Mouse (Mus musculus) brain, embryonic 14.5 days (tissue): Measurements from ENCODE around the gene 1700018F24Rik. TPM values are rescaled to one million over a fixed set of nuclear protein-coding genes. Genes with fewer than 3 reads are reported as not detected.

Experiments
- DNase-seq: peaks from one replicate; pipeline ENCODE4 v3.0.0-alpha.2; 2011; ENCODE audit warnings: low read depth
- CTCF ChIP-seq: fragments of 200-500 bp; IDR thresholded peaks from 2 replicates; pipeline ENCODE4 v1.5.1; 2012; ENCODE audit warnings: inconsistent platforms, mild to moderate bottlenecking, moderate library complexity, borderline replicate concordance; ENCODE audit not compliant: insufficient read depth, insufficient read length; ENCODE audit errors: extremely low read depth
- POLR2A ChIP-seq: fragments of 200-500 bp; IDR thresholded peaks from 2 replicates; pipeline ENCODE4 v1.6.1; 2012; ENCODE audit warnings: mild to moderate bottlenecking, inconsistent platforms, borderline replicate concordance; ENCODE audit not compliant: poor library complexity, insufficient read depth, insufficient read length, severe bottlenecking; ENCODE audit errors: extremely low read depth
- polyA plus RNA-seq: library from polyadenylated mRNA; depleted of rRNA; stranded (reverse); fragments of >200 nt; gene quantifications from 2 replicates; pipeline ENCODE4 v1.2.3, GENCODE M21; 2012; rRNA removed

The 1700018F24Rik gene
- polyA plus RNA-seq, 1 experiment, result not detected

GRCm38 (mm10) chr5:145084822-145085221, 42.0 kb downstream of the 1700018F24Rik start:
- DNase-seq, result no peak
- TF ChIP-seq CTCF (no peak), POLR2A (no peak)

GRCm38 (mm10) chr5:145088186-145088585, 45.4 kb downstream of the 1700018F24Rik start:
- no peak for DNase-seq
- TF ChIP-seq POLR2A, result no peak
- TF ChIP-seq CTCF, result no peak

DNA sequence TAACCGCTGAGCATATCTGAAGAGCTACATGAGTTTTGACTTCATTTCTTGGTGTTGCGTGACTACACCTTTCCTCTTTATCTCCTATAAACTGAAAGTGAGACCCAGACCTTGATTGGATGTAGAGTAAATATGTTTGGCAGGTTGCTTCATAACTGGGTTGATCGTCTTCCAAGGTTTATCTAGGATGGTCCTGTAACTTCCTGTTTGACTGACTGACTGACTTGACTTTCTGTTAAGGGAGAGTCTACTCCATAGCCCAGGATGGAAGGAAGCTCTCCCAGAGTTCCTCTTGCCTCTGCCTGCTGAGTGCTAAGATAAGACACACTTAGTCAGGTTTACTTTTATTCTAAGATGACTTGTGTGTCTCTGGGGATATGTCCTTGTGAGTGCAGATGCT, 47.1 kb downstream of the 1700018F24Rik start:
- TF ChIP-seq CTCF, result no peak
- no peak for TF ChIP-seq POLR2A
- DNase-seq, result no peak

Other genes with a start within 250 kb of the 1700018F24Rik start
- 50.6 and 65.4 TPM in 2 replicates for gene Smurf1, start 77.1 kb upstream of the 1700018F24Rik start, polyA plus RNA-seq
- gene Gm4871, start 10.2 kb upstream of the 1700018F24Rik start, polyA plus RNA-seq, result not detected in 2 replicates
- gene Arpc1a, start 40.8 kb downstream of the 1700018F24Rik start, polyA plus RNA-seq, result 260 and 261 TPM in 2 replicates
- gene Kpna7, start 41.0 kb downstream of the 1700018F24Rik start, polyA plus RNA-seq, result not detected in 2 replicates
- gene Arpc1b, start 71.2 kb downstream of the 1700018F24Rik start, polyA plus RNA-seq, result 57.3 and 67.2 TPM in 2 replicates
- gene Pdap1, start 97.2 kb downstream of the 1700018F24Rik start, polyA plus RNA-seq, result 73.6 and 112 TPM in 2 replicates
- gene Bud31, start 97.4 kb downstream of the 1700018F24Rik start, polyA plus RNA-seq, result 121 and 148 TPM in 2 replicates
- 20.3 and 21.3 TPM in 2 replicates for gene Ptcd1, start 124.1 kb downstream of the 1700018F24Rik start, polyA plus RNA-seq
- 72.9 and 96.7 TPM in 2 replicates for gene Cpsf4, start 124.2 kb downstream of the 1700018F24Rik start, polyA plus RNA-seq
- gene Atp5j2, start 149.1 kb downstream of the 1700018F24Rik start, polyA plus RNA-seq, result 220 and 254 TPM in 2 replicates
- gene Zkscan14, start 158.9 kb downstream of the 1700018F24Rik start, polyA plus RNA-seq, result 5.7 and 6.7 TPM in 2 replicates
- gene Zkscan5, start 161.6 kb downstream of the 1700018F24Rik start, polyA plus RNA-seq, result 9.3 and 12.3 TPM in 2 replicates
- gene Zfp655, start 188.7 kb downstream of the 1700018F24Rik start, polyA plus RNA-seq, result 20.9 and 21.4 TPM in 2 replicates
- gene Zscan25, start 237.5 kb downstream of the 1700018F24Rik start, polyA plus RNA-seq, result 20.4 and 21.4 TPM in 2 replicates